Mouse (Mus musculus) CH12.LX (cell line): ENCODE data around the gene Naa40. TPM values are rescaled to one million over a fixed set of nuclear protein-coding genes. Genes with fewer than 3 reads are reported as not detected.
A peak's percentile ranks its signal among the peaks of the same experiment; 100 is the strongest.

ENCODE experiments used
- DNase-seq: peaks from one replicate; pipeline ENCODE4 v3.0.0-alpha.2; 2013; ENCODE audit errors: extremely low read depth
- H3K27ac ChIP-seq: 2 replicates; pipeline ENCODE4 v1.5.1; 2012; ENCODE audit warnings: low read depth, mild to moderate bottlenecking, control low read depth, moderate library complexity; ENCODE audit not compliant: insufficient read depth
- H3K27me3 ChIP-seq: replicated peaks from 2 replicates; pipeline ENCODE3; 2012; ENCODE audit warnings: inconsistent platforms
- H3K36me3 ChIP-seq, 2 experiments: replicated peaks in 1 of 2; 2 replicates each; pipeline versions ENCODE3 to v1.6.1; 2012; ENCODE audit warnings: inconsistent platforms in 1 of 2, low read length in 1 of 2, mild to moderate bottlenecking in 1 of 2, mixed read lengths in 1 of 2, moderate library complexity in 1 of 2; ENCODE audit not compliant: control insufficient read depth in 1 of 2, insufficient read depth in 1 of 2
- H3K4me1 ChIP-seq, 2 experiments: 2 replicates each; pipeline ENCODE4 v1.6.1; 2012; ENCODE audit warnings: inconsistent platforms in 1 of 2, moderate library complexity in 1 of 2; ENCODE audit not compliant: insufficient read depth in 2 of 2, control insufficient read depth in 1 of 2
- H3K4me2 ChIP-seq: 2 replicates; pipeline ENCODE4 v1.6.1; 2012; ENCODE audit warnings: low read depth, mild to moderate bottlenecking, control low read depth; ENCODE audit not compliant: poor library complexity, insufficient read depth, severe bottlenecking
- H3K4me3 ChIP-seq, 3 experiments: fragments of 150-350 bp in 1 of 3; sonication (generic) in 1 of 3; replicated peaks in 1 of 3; 2 replicates each; pipeline versions ENCODE3 to v1.5.1; 2011 to 2012; ENCODE audit warnings: low read depth in 2 of 3, low read length in 2 of 3, mild to moderate bottlenecking in 2 of 3, moderate library complexity in 2 of 3, control low read depth in 1 of 3, improper control_type of control experiment in 1 of 3, inconsistent platforms in 1 of 3, mixed read lengths in 1 of 3; ENCODE audit not compliant: poor library complexity in 1 of 3
- H3K79me2 ChIP-seq: replicated peaks from 2 replicates; pipeline ENCODE4 v1.6.1; 2012; ENCODE audit warnings: mild to moderate bottlenecking, moderate library complexity; ENCODE audit not compliant: control insufficient read depth, poor library complexity, insufficient read depth, severe bottlenecking; ENCODE audit errors: extremely low read depth
- H3K9ac ChIP-seq: 2 replicates; pipeline ENCODE4 v1.6.1; 2012; ENCODE audit warnings: low read depth, mild to moderate bottlenecking, control low read depth, moderate library complexity; ENCODE audit not compliant: insufficient read depth
- H3K9me3 ChIP-seq: replicated peaks from 2 replicates; pipeline ENCODE3; 2012; ENCODE audit warnings: low read length, inconsistent platforms, mixed read lengths
- BHLHE40 ChIP-seq: IDR thresholded peaks from 2 replicates; pipeline ENCODE4 v1.6.1; 2011; ENCODE audit warnings: mild to moderate bottlenecking, low read depth, low read length, improper control_type of control experiment
- E2F4 ChIP-seq: IDR thresholded peaks from 2 replicates; pipeline ENCODE4 v1.6.1; 2011; ENCODE audit warnings: low read depth, low read length, improper control_type of control experiment; ENCODE audit not compliant: insufficient replicate concordance
- ETS1 ChIP-seq: conservative IDR thresholded peaks from 2 replicates; pipeline ENCODE4 v1.6.1; 2012; ENCODE audit warnings: low read depth, mild to moderate bottlenecking, inconsistent platforms, low read length, improper control_type of control experiment, moderate library complexity
- JUN ChIP-seq: IDR thresholded peaks from 2 replicates; pipeline ENCODE4 v1.6.1; 2011; ENCODE audit warnings: low read depth, mild to moderate bottlenecking, low read length, improper control_type of control experiment, moderate library complexity; ENCODE audit not compliant: insufficient read depth
- JUND ChIP-seq: conservative IDR thresholded peaks from 2 replicates; pipeline ENCODE4 v1.6.1; 2011; ENCODE audit warnings: low read depth, low read length, improper control_type of control experiment
- KAT2A ChIP-seq: IDR thresholded peaks from 2 replicates; pipeline ENCODE4 v1.6.1; 2012; ENCODE audit warnings: low read length, improper control_type of control experiment, inconsistent platforms; ENCODE audit not compliant: insufficient replicate concordance
- MAFK ChIP-seq: IDR thresholded peaks from 2 replicates; pipeline ENCODE4 v1.6.1; 2011; ENCODE audit warnings: low read length, improper control_type of control experiment; ENCODE audit not compliant: insufficient replicate concordance
- MAX ChIP-seq: IDR thresholded peaks from 2 replicates; pipeline ENCODE4 v1.6.1; 2011; ENCODE audit warnings: low read length, improper control_type of control experiment
- MAZ ChIP-seq: IDR thresholded peaks from 2 replicates; pipeline ENCODE4 v1.6.1; 2012; ENCODE audit warnings: low read depth, mild to moderate bottlenecking, inconsistent platforms, low read length, improper control_type of control experiment, moderate library complexity
- MEF2A ChIP-seq: IDR thresholded peaks from 2 replicates; pipeline ENCODE4 v1.6.1; 2014; ENCODE audit warnings: low read depth, mild to moderate bottlenecking, inconsistent platforms, low read length, improper control_type of control experiment, borderline replicate concordance
- MYC ChIP-seq: IDR thresholded peaks from 2 replicates; pipeline ENCODE4 v1.6.1; 2011; ENCODE audit warnings: low read depth, mild to moderate bottlenecking, improper control_type of control experiment, low read length
- NELFE ChIP-seq: IDR thresholded peaks from 2 replicates; pipeline ENCODE4 v1.6.1; 2011; ENCODE audit warnings: low read depth, low read length, improper control_type of control experiment
- NRF1 ChIP-seq: IDR thresholded peaks from 2 replicates; pipeline ENCODE4 v1.6.1; 2014; ENCODE audit warnings: low read depth, mild to moderate bottlenecking, inconsistent platforms, low read length, improper control_type of control experiment, moderate library complexity
- POLR2A ChIP-seq: IDR thresholded peaks from 2 replicates; pipeline ENCODE4 v1.6.1; 2011; ENCODE audit warnings: low read depth, mild to moderate bottlenecking, improper control_type of control experiment, low read length
- POLR2AphosphoS2 ChIP-seq: IDR thresholded peaks from 2 replicates; pipeline ENCODE4 v1.6.1; 2011; ENCODE audit warnings: low read depth, low read length, improper control_type of control experiment
- RAD21 ChIP-seq: IDR thresholded peaks from 2 replicates; pipeline ENCODE4 v1.6.1; 2011; ENCODE audit warnings: low read depth, mild to moderate bottlenecking, low read length, improper control_type of control experiment, moderate library complexity
- RCOR1 ChIP-seq: conservative IDR thresholded peaks from 2 replicates; pipeline ENCODE4 v1.6.1; 2012; ENCODE audit warnings: low read depth, mild to moderate bottlenecking, inconsistent platforms, low read length, improper control_type of control experiment
- SIN3A ChIP-seq: IDR thresholded peaks from 2 replicates; pipeline ENCODE4 v1.6.1; 2012; ENCODE audit warnings: low read length, improper control_type of control experiment, inconsistent platforms
- SMC3 ChIP-seq: IDR thresholded peaks from 2 replicates; pipeline ENCODE4 v1.6.1; 2011; ENCODE audit warnings: low read depth, low read length, improper control_type of control experiment
- TBP ChIP-seq: conservative IDR thresholded peaks from 2 replicates; pipeline ENCODE4 v1.6.1; 2011; ENCODE audit warnings: low read depth, low read length, improper control_type of control experiment
- TCF12 ChIP-seq: IDR thresholded peaks from 2 replicates; pipeline ENCODE4 v1.6.1; 2014; ENCODE audit warnings: low read depth, mild to moderate bottlenecking, inconsistent platforms, low read length, improper control_type of control experiment
- UBTF ChIP-seq: IDR thresholded peaks from 2 replicates; pipeline ENCODE4 v1.6.1; 2012; ENCODE audit warnings: low read depth, mild to moderate bottlenecking, inconsistent platforms, low read length, improper control_type of control experiment, moderate library complexity
- USF1 ChIP-seq: IDR thresholded peaks from 2 replicates; pipeline ENCODE4 v1.6.1; 2014; ENCODE audit warnings: low read depth, mild to moderate bottlenecking, inconsistent platforms, low read length, improper control_type of control experiment
- USF2 ChIP-seq: conservative IDR thresholded peaks from 2 replicates; pipeline ENCODE4 v1.6.1; 2011; ENCODE audit warnings: low read depth, low read length, improper control_type of control experiment
- ZMIZ1 ChIP-seq: IDR thresholded peaks from 2 replicates; pipeline ENCODE4 v1.6.1; 2012; ENCODE audit warnings: low read depth, mild to moderate bottlenecking, inconsistent platforms, low read length, improper control_type of control experiment
- dilution Hi-C: fragments of 300-500 bp; cut with MboI; formaldehyde crosslinking; loops from 2 replicates; pipeline ENCODE4 v1.14.3; 2020; ENCODE audit warnings: low sequenced_read_pairs; ENCODE audit not compliant: extremely low pct_unique_long_range_greater_than_20kb, extremely low pct_ligation_motif_present
- in situ Hi-C: fragments of 300-500 bp; cut with MboI; formaldehyde crosslinking; loops from 3 replicates; pipeline ENCODE4 v1.14.3; 2019; ENCODE audit warnings: low sequenced_read_pairs, low pct_ligation_motif_present, low pct_unique_long_range_greater_than_20kb, mixed read lengths
- polyA plus RNA-seq: library from polyadenylated mRNA; unstranded; fragments of >175 nt; gene quantifications from 2 replicates; pipeline ENCODE4 v1.2.1, GENCODE M21; 2012; ENCODE audit warnings: low read depth; ENCODE audit not compliant: insufficient read length
- total RNA-seq, 2 experiments: library from RNA; depleted of rRNA; stranded (reverse); fragments of 300-350 nt in 1 of 2; fragments of >200 nt in 1 of 2; gene quantifications; 2 replicates each; pipeline ENCODE4 v1.2.3; 2012 to 2014

Gene Naa40
- total and polyA plus RNA-seq, 3 experiments: 40.6 to 69.3 (median 65.7) TPM

GRCm38 (mm10) chr19:7204898-7205297, 36.1 kb downstream of the Naa40 start:
- peaks cover 41 to 48% of the 10 kb centered on the region in 2 experiments for H3K36me3 ChIP-seq
- peak overlapping the region; percentile 91 for H3K9ac ChIP-seq
- peaks cover 8 to 42% of the 10 kb centered on the region in 2 experiments; a peak in 3 of 4 replicates for H3K4me1 ChIP-seq
- peak overlapping the region; percentile 90 for H3K4me2 ChIP-seq
- no peaks in the 10 kb centered on the region for H3K27me3 ChIP-seq
- TF ChIP-seq SMC3 (no peak), SIN3A (0 out of 2 replicates have a peak, but pooled peaks have one; percentile 36), KAT2A (no peak), TCF12 (no peak), MEF2A (no peak)
- dilution Hi-C loops: no loop called here
- H3K79me2 ChIP-seq: peaks cover 23% of the 10 kb centered on the region
- no peak for DNase-seq
- in situ Hi-C loops: loop anchor here (5.0 kb wide), 1 partner anchor 148 kb away; the partner anchor contains the start of gene Macrod1
- peak overlapping the region; percentile 76 to 91 (median 90) for H3K4me3 ChIP-seq
- H3K9me3 ChIP-seq: no peaks in the 10 kb centered on the region
- no peak overlapping the region for H3K27ac ChIP-seq

GRCm38 (mm10) chr19:7200427-7200826, 40.6 kb downstream of the Naa40 start:
- Histone ChIP-seq H3K27ac (no peak overlapping the region), H3K4me2 (no peak overlapping the region), H3K79me2 (peaks cover 18% of the 10 kb centered on the region), H3K4me1 (peaks cover 8 to 38% of the 10 kb centered on the region in 2 experiments; a peak in 3 of 4 replicates), H3K9me3 (no peaks in the 10 kb centered on the region), H3K4me3 (no peak overlapping the region), H3K27me3 (no peaks in the 10 kb centered on the region), H3K9ac (no peak overlapping the region), H3K36me3 (peaks cover 76 to 90% of the 10 kb centered on the region in 2 experiments)
- in situ Hi-C loops (no loop called here), dilution Hi-C loops (no loop called here)
- DNase-seq: no peak
- TF ChIP-seq POLR2AphosphoS2 (no peak), RAD21 (no peak), SIN3A (no peak), MAX (no peak), UBTF (no peak), USF2 (no peak), ZMIZ1 (no peak), BHLHE40 (no peak), NRF1 (no peak), MEF2A (no peak), RCOR1 (no peak)

- Histone ChIP-seq H3K27ac (no peak overlapping the region), H3K79me2 (peaks cover 5% of the 10 kb centered on the region), H3K4me2 (no peak overlapping the region), H3K4me1 (peaks cover 6 to 26% of the 10 kb centered on the region in 2 experiments; a peak in 3 of 4 replicates), H3K9me3 (no peaks in the 10 kb centered on the region), H3K27me3 (no peaks in the 10 kb centered on the region), H3K9ac (no peak overlapping the region), H3K4me3 (no peak overlapping the region), H3K36me3 (peaks cover 74 to 85% of the 10 kb centered on the region in 2 experiments)
- in situ Hi-C loops (no loop called here), dilution Hi-C loops (no loop called here)
- DNase-seq: no peak
- TF ChIP-seq MAX (no peak), TBP (no peak), UBTF (no peak), USF1 (no peak), RAD21 (no peak), MYC (no peak), KAT2A (no peak), NRF1 (no peak), JUND (no peak), E2F4 (no peak), JUN (no peak), MAFK (no peak), ETS1 (no peak), MAZ (no peak), USF2 (no peak), POLR2AphosphoS2 (no peak), POLR2A (no peak), NELFE (no peak), SIN3A (no peak)
Measured at GRCm38 (mm10) chr19:7199089-7199488, 41.9 kb downstream of the Naa40 start.
